Mouse (Mus musculus) brain, embryonic 14.5 days (tissue): ENCODE data around the gene Olfr877.

Experiments
- CTCF ChIP-seq: fragments of 200-500 bp; IDR thresholded peaks from 2 replicates; pipeline ENCODE4 v1.5.1; 2012; ENCODE audit warnings: inconsistent platforms, mild to moderate bottlenecking, moderate library complexity, borderline replicate concordance; ENCODE audit not compliant: insufficient read depth, insufficient read length; ENCODE audit errors: extremely low read depth
- POLR2A ChIP-seq: fragments of 200-500 bp; IDR thresholded peaks from 2 replicates; pipeline ENCODE4 v1.6.1; 2012; ENCODE audit warnings: mild to moderate bottlenecking, inconsistent platforms, borderline replicate concordance; ENCODE audit not compliant: poor library complexity, insufficient read depth, insufficient read length, severe bottlenecking; ENCODE audit errors: extremely low read depth

- TF ChIP-seq POLR2A (no peak), CTCF (no peak)
Observed at GRCm38 (mm10) chr9:37890960-37891359, 36.9 kb downstream of the Olfr877 start.
